Mouse (Mus musculus): Measurements from ENCODE around the gene Gm16485. TPM values are rescaled to one million over a fixed set of nuclear protein-coding genes. Genes with fewer than 3 reads are reported as not detected.

Gene Gm16485
- polyA plus RNA-seq, 1 experiment from 2014 or later, result not detected

- WGBS, result 66% methylated on average over 2 of the region's 2 CpGs
- ATAC-seq (ENCODE audit: insufficient number of reproducible peaks, insufficient read depth, low FRiP score, low read depth), result no peak
- no peak overlapping the region for H3K4me3 ChIP-seq (ENCODE audit: control insufficient read depth in 1 of 2, insufficient read depth in 1 of 2, low read depth in 1 of 2, low read length in 2 of 2)
- H3K9ac ChIP-seq (ENCODE audit: low read length), result no peak overlapping the region
- no peak overlapping the region for H3K4me2 ChIP-seq (ENCODE audit: low read length)
- no peaks in the 10 kb centered on the region for H3K27me3 ChIP-seq (ENCODE audit: control insufficient read depth, insufficient read depth, low read length)
- H3K36me3 ChIP-seq (ENCODE audit: control insufficient read depth, insufficient read depth, low read length), result no peaks in the 10 kb centered on the region
- H3K27ac ChIP-seq (replicated peaks in 1 of 2; ENCODE audit: control insufficient read depth in 1 of 2, insufficient read depth in 1 of 2, low read depth in 2 of 2, low read length in 2 of 2), result no peak overlapping the region
- no peaks in the 10 kb centered on the region for H3K9me3 ChIP-seq (ENCODE audit: control insufficient read depth, low read length)
- H3K4me1 ChIP-seq (ENCODE audit: control insufficient read depth in 2 of 2, insufficient read depth in 2 of 2, low read length in 2 of 2), result no peaks in the 10 kb centered on the region
Observed at GRCm38 (mm10) chr9:8996494-8996893, 24.9 kb downstream of the Gm16485 start.

GRCm38 (mm10) chr9:9001170-9001569 is 29.6 kb downstream of the Gm16485 start:
- no peaks in the 10 kb centered on the region for H3K27me3 ChIP-seq (ENCODE audit: control insufficient read depth, insufficient read depth, low read length)
- H3K27ac ChIP-seq (replicated peaks in 1 of 2; ENCODE audit: control insufficient read depth in 1 of 2, insufficient read depth in 1 of 2, low read depth in 2 of 2, low read length in 2 of 2), result no peak overlapping the region
- H3K9me3 ChIP-seq (ENCODE audit: control insufficient read depth, low read length), result no peaks in the 10 kb centered on the region
- no peak for ATAC-seq (ENCODE audit: insufficient number of reproducible peaks, insufficient read depth, low FRiP score, low read depth)
- no peak overlapping the region for H3K4me3 ChIP-seq (ENCODE audit: control insufficient read depth in 1 of 2, insufficient read depth in 1 of 2, low read depth in 1 of 2, low read length in 2 of 2)
- H3K9ac ChIP-seq (ENCODE audit: low read length), result no peak overlapping the region
- no peak overlapping the region for H3K4me2 ChIP-seq (ENCODE audit: low read length)
- peaks cover 6% of the 10 kb centered on the region; the same call in 1 of the 2 replicates for H3K36me3 ChIP-seq (ENCODE audit: control insufficient read depth, insufficient read depth, low read length)
- H3K4me1 ChIP-seq (ENCODE audit: control insufficient read depth in 2 of 2, insufficient read depth in 2 of 2, low read length in 2 of 2), result no peaks in the 10 kb centered on the region

- H3K9ac ChIP-seq (ENCODE audit: low read length), result no peak overlapping the region
- 85% methylated on average over 2 of the region's 2 CpGs for WGBS
- H3K4me2 ChIP-seq (ENCODE audit: low read length), result no peak overlapping the region
- H3K27ac ChIP-seq (replicated peaks in 1 of 2; ENCODE audit: control insufficient read depth in 1 of 2, insufficient read depth in 1 of 2, low read depth in 2 of 2, low read length in 2 of 2), result no peak overlapping the region
- H3K4me3 ChIP-seq (ENCODE audit: control insufficient read depth in 1 of 2, insufficient read depth in 1 of 2, low read depth in 1 of 2, low read length in 2 of 2), result no peak overlapping the region
- no peaks in the 10 kb centered on the region for H3K4me1 ChIP-seq (ENCODE audit: control insufficient read depth in 2 of 2, insufficient read depth in 2 of 2, low read length in 2 of 2)
- H3K36me3 ChIP-seq (ENCODE audit: control insufficient read depth, insufficient read depth, low read length), result peaks cover 3% of the 10 kb centered on the region; the same call in 1 of the 2 replicates
- ATAC-seq (ENCODE audit: insufficient number of reproducible peaks, insufficient read depth, low FRiP score, low read depth), result no peak
- H3K27me3 ChIP-seq (ENCODE audit: control insufficient read depth, insufficient read depth, low read length), result no peaks in the 10 kb centered on the region
- H3K9me3 ChIP-seq (ENCODE audit: control insufficient read depth, low read length), result no peaks in the 10 kb centered on the region
Observed at GRCm38 (mm10) chr9:9015108-9015507, 43.5 kb downstream of the Gm16485 start.

Other genes starting within 250 kb of the Gm16485 start
- 0.04 and 0.09 TPM in 2 replicates for gene Pgr, start 72.0 kb upstream of the Gm16485 start, polyA plus RNA-seq (2014; fragmentation: Nextera tagmentation; extraction: Ambion mirVana)

All from heart, embryonic 14.5 days (tissue).